Mouse (Mus musculus) lung, postnatal 36 days (tissue): Measurements from ENCODE around the gene Gm7903.
"Not testable (repeated sequence)": the region's sequence is repeated elsewhere in the genome, so short reads cannot be mapped to it uniquely, and the experiment has no call there.

Source experiments
- DNase-seq: peaks from one replicate; pipeline ENCODE4 v3.0.0; 2022; ENCODE audit warnings: mixed read lengths

Gene Gm7903

DNA sequence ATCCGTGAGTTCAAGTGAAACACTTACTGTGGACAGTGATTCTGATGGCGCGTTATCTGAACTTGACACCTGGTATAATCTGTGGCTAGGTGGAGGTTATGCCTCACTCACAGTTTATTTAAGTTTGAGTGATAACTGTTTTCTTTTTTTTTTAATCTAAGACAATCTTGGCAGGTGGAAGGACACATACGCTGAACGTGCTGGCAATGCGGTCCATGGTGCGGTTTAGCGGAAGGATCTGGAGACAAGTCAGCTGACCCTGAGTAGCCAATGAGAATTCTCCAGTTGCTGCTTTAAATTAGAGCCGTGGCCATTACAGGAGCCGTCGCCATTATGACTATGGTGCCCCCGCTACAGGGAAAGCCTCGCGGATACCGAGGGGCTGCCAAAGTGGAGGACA lies at the start of gene Gm7903:
Gene Gm7903, plus strand, starts transcription at position 301 of the 400 bp plus-strand sequence.
- DNase-seq: not testable (repeated sequence)

DNA sequence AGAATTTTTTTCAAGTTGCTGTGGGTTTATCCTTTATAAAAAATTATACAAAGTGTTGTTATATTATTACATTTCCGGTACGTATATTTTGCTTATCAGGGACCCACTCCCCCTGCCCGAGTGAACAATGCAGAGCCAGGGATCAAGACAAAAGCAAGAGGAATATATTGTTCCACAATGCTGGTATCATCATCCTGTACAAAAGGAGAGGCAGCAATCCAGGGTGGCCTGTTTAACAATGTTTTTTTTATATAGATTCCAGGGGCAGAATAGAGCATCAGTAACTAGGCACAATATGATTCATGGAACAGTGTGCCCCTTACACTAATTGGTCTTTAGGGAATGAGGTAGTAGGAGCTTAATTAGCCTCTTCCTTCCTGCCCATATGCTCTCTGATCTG lies 30.1 kb upstream of the Gm7903 start:
- not testable (repeated sequence) for DNase-seq

DNA sequence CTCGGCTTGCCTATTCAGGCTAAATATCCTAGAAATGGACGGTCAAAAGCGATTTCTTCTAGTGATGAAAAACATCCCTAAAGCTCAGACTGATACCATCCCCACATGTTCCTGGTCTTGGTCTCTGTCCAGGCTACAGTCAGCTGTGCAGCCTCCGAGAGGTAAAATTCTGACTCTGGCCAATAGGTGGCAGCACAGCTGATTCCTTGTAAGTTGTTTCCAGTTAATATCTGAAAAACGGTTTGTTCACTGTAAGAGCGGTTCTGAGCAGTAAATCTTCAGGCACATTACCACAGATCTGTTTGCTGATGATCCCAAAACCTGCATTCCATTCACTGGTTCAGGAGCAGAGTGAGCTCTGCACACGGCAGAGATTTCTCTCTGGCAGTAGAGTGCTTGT lies 12.4 kb upstream of the Gm7903 start:
- not testable (repeated sequence) for DNase-seq

- DNase-seq: not testable (repeated sequence)
Measured at GRCm38 (mm10) chrX:135421824-135422223, 11.8 kb upstream of the Gm7903 start.

- not testable (repeated sequence) for DNase-seq
Measured at GRCm38 (mm10) chrX:135422473-135422872, 11.2 kb upstream of the Gm7903 start.

- DNase-seq: not testable (repeated sequence)
Measured at GRCm38 (mm10) chrX:135464160-135464559, 30.5 kb downstream of the Gm7903 start.

GRCm38 (mm10) chrX:135481902-135482301 lies 48.3 kb downstream of the Gm7903 start:
- DNase-seq: not testable (repeated sequence)

GRCm38 (mm10) chrX:135483183-135483582 lies 49.5 kb downstream of the Gm7903 start:
- not testable (repeated sequence) for DNase-seq
